Mouse (Mus musculus) G1E (cell line): ENCODE measurements around the gene E2f7. TPM values are rescaled to one million over a fixed set of nuclear protein-coding genes. Genes with fewer than 3 reads are reported as not detected.
A peak's percentile ranks its signal among the peaks of the same experiment; 100 is the strongest.
"Not testable (repeated sequence)": the region's sequence is repeated elsewhere in the genome, so short reads cannot be mapped to it uniquely, and the experiment has no call there.

Experiments
- ATAC-seq: 2 replicates; pipeline ENCODE4 v1.8.0; 2016; ENCODE audit warnings: mild to moderate bottlenecking; ENCODE audit not compliant: insufficient number of reproducible peaks, poor library complexity, low FRiP score, severe bottlenecking; ENCODE audit errors: extremely low read depth
- DNase-seq: peaks from one replicate; pipeline ENCODE4 v3.0.0; 2012; ENCODE audit warnings: low spot score
- H3K27me3 ChIP-seq: 2 replicates; pipeline ENCODE4 v1.6.1; 2012; ENCODE audit warnings: mild to moderate bottlenecking, low read length, inconsistent platforms; ENCODE audit not compliant: insufficient read depth
- H3K36me3 ChIP-seq: replicated peaks from 2 replicates; pipeline ENCODE3; 2012; ENCODE audit warnings: mild to moderate bottlenecking, inconsistent platforms
- H3K4me1 ChIP-seq: 2 replicates; pipeline ENCODE4 v1.6.1; 2012; ENCODE audit warnings: low read depth, low read length, inconsistent platforms, mixed read lengths; ENCODE audit not compliant: insufficient read depth
- H3K4me3 ChIP-seq: 2 replicates; pipeline ENCODE4 v1.5.1; 2012; ENCODE audit warnings: low read depth, mild to moderate bottlenecking, inconsistent platforms, low read length, moderate library complexity, mixed read lengths
- H3K9me3 ChIP-seq: replicated peaks from 2 replicates; pipeline ENCODE4 v1.6.1; 2012; ENCODE audit warnings: inconsistent platforms
- CTCF ChIP-seq: IDR thresholded peaks from 2 replicates; pipeline ENCODE4 v1.5.1; 2012; ENCODE audit warnings: low read depth, low read length, inconsistent platforms, mixed read lengths
- GATA1 ChIP-seq: IDR thresholded peaks from 2 replicates; pipeline ENCODE4 v1.6.1; 2012; ENCODE audit warnings: borderline replicate concordance, low read length, inconsistent platforms, mixed read lengths
- GATA2 ChIP-seq: IDR thresholded peaks from 2 replicates; pipeline ENCODE4 v1.6.1; 2012; ENCODE audit warnings: low read depth, low read length, inconsistent platforms, borderline replicate concordance
- POLR2AphosphoS5 ChIP-seq: IDR thresholded peaks from 2 replicates; pipeline ENCODE4 v1.6.1; 2012; ENCODE audit warnings: low read depth, low read length, inconsistent platforms; ENCODE audit not compliant: insufficient replicate concordance
- TAL1 ChIP-seq: conservative IDR thresholded peaks from 2 replicates; pipeline ENCODE4 v1.6.1; 2012; ENCODE audit warnings: low read depth, low read length, inconsistent platforms, mixed read lengths
- polyA plus RNA-seq: library from polyadenylated mRNA; stranded (reverse); fragments of >175 nt; gene quantifications from 2 replicates; pipeline ENCODE4 v1.2.3, GENCODE M21; 2012
- total RNA-seq, 2 experiments: library from RNA; stranded (forward) in 1 of 2; stranded (reverse) in 1 of 2; fragments of 200-1000 nt in 1 of 2; fragments of >200 nt in 1 of 2; fragmentation: Nextera tagmentation in 1 of 2; gene quantifications; 2 replicates each; pipeline ENCODE4 v1.2.3; 2014 to 2017

The E2f7 gene
- total and polyA plus RNA-seq, 3 experiments = 10.7 to 28.1 (median 24.4) TPM

GRCm38 (mm10) chr10:110749510-110750305 lies 4.5 kb downstream of the E2f7 start:
- DNase-seq = no peak
- no peak for ATAC-seq
- H3K4me1 ChIP-seq = peaks cover 18% of the 10 kb centered on the region
- H3K27me3 ChIP-seq = no peaks in the 10 kb centered on the region
- H3K4me3 ChIP-seq = no peak overlapping the region
- H3K9me3 ChIP-seq = no peaks in the 10 kb centered on the region
- TF ChIP-seq GATA2 (no peak), TAL1 (no peak), POLR2AphosphoS5 (no peak), GATA1 (no peak), CTCF (no peak)
- H3K36me3 ChIP-seq = peaks cover 78% of the 10 kb centered on the region

- DNase-seq = no peak
- no peak for TF ChIP-seq GATA2
- TF ChIP-seq CTCF = no peak
- no peak for TF ChIP-seq POLR2AphosphoS5
- TF ChIP-seq GATA1 = no peak
- no peak for TF ChIP-seq TAL1
- ATAC-seq = no peak
- Histone ChIP-seq H3K27me3 (no peaks in the 10 kb centered on the region), H3K36me3 (peaks cover 96% of the 10 kb centered on the region), H3K4me3 (no peak overlapping the region), H3K9me3 (peaks cover 5% of the 10 kb centered on the region; the same call in 1 of the 2 replicates), H3K4me1 (no peaks in the 10 kb centered on the region; the same call in 1 of the 2 replicates)
Observed at GRCm38 (mm10) chr10:110752849-110753248, 7.6 kb downstream of the E2f7 start.

DNA sequence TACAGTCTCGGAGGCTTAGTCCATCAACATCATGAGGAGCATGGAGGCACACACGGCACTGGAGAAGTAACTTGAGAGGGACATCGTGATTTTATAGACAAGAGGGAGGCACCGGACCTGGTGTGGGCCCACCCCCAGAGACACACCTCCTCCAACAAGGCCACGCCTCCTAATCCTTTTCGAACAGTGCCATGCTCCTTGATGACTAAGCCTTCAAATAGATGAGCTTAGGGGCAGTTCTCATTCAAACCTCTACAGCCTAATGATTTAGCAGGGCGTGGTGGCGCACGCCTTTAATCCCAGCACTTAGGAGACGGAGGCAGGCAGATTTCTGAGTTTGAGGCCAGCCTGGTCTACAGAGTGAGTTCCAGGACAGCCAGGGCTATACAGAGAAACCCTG lies 10.3 kb downstream of the E2f7 start:
- TF ChIP-seq TAL1 = no peak
- TF ChIP-seq POLR2AphosphoS5 = no peak
- no peak for TF ChIP-seq CTCF
- no peak for TF ChIP-seq GATA2
- TF ChIP-seq GATA1 = no peak
- peaks cover 89% of the 10 kb centered on the region for H3K36me3 ChIP-seq
- no peaks in the 10 kb centered on the region for H3K27me3 ChIP-seq
- DNase-seq (no peak), ATAC-seq (no peak)
- no peaks in the 10 kb centered on the region for H3K4me1 ChIP-seq
- H3K4me3 ChIP-seq = no peak overlapping the region
- peaks cover 5% of the 10 kb centered on the region; the same call in 1 of the 2 replicates for H3K9me3 ChIP-seq

- Histone ChIP-seq H3K27me3 (no peaks in the 10 kb centered on the region), H3K36me3 (peaks cover 89% of the 10 kb centered on the region), H3K4me3 (no peak overlapping the region), H3K9me3 (peaks cover 5% of the 10 kb centered on the region; the same call in 1 of the 2 replicates), H3K4me1 (no peaks in the 10 kb centered on the region)
- TF ChIP-seq TAL1 (no peak), GATA1 (no peak), POLR2AphosphoS5 (no peak), CTCF (no peak), GATA2 (no peak)
- ATAC-seq = no peak
- no peak for DNase-seq
Observed at GRCm38 (mm10) chr10:110756271-110756793, 11.1 kb downstream of the E2f7 start.

DNA sequence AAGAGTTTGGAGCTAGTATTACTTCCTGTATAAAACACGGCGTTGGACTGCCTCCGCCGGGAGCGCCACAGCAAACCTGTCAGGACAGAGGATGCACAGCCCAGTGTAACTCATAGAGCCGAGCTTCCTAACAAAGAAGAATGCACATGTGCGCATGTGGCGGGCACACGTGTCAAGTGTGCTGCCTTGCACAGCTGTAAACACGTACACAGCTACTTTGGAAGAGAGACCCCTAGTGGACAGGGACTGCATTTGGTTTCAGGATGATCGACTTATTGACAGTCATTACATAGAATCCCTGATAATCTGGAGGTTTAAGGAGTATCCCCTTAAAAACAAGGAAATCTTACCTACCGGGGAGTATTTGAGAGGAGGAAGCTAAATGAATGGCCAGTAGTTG lies 15.3 kb downstream of the E2f7 start:
- ATAC-seq (peak; percentile 66), DNase-seq (peak; percentile 40)
- H3K4me1 ChIP-seq, H3K27me3 ChIP-seq, H3K9me3 ChIP-seq, H3K4me3 ChIP-seq: not testable (repeated sequence)
- H3K36me3 ChIP-seq = peaks cover 89% of the 10 kb centered on the region
- TF ChIP-seq CTCF = peak; percentile 26; the same call in 1 of the 2 replicates

DNA sequence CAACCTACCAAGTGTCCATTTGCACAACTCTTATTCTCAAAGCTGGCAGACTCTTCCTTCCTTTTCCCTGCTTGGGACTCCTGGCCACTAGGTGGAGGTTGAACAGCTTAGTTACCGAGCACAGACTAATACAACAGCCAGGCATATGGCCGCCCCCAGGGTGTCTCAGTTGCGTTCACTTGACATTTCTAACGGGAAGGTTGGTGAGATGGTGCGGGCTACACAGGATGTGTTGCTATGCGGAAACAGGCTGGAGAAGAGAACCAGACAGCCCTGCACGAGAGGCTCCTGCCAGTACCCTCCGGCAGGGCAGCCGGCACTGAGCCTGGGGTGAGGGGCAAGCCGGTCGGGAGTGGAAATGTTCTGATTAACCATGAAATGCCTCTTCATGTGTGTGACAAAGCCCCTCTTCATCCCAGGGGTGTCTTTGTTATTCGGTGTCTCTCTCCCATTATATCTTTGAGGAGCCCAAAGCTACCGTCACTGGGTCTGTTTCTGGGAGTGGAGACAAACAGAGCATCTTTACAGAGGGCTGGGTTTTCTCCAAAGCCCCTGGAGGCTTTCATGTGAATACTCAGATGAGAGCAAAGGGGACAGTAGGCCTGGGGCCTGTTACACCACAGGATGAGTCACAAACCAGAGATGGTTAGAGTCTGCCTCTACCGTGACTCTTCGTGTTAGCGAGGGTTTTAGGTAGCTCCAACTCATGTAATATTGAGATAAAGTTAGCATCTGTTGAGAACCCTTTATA lies 17.1 kb downstream of the E2f7 start:
- DNase-seq (no peak), ATAC-seq (no peak)
- Histone ChIP-seq H3K4me1 (no peaks in the 10 kb centered on the region), H3K27me3 (no peaks in the 10 kb centered on the region), H3K4me3 (no peak overlapping the region), H3K36me3 (peaks cover 90% of the 10 kb centered on the region), H3K9me3 (no peaks in the 10 kb centered on the region)
- TF ChIP-seq GATA2 (no peak), POLR2AphosphoS5 (no peak), TAL1 (no peak), CTCF (no peak), GATA1 (no peak)
